12 mouse cellular contexts compared by ENCODE assay signal in genomic region chr11:86963027-86963426, GRCm38 (mm10). TPM values are rescaled to one million over a fixed set of nuclear protein-coding genes. Genes with fewer than 3 reads are reported as not detected.
A peak's percentile ranks its signal among the peaks of the same experiment; 100 is the strongest.
DNase-seq lines count a peak whose midpoint lies in the region; ATAC-seq and TF ChIP-seq lines count a peak whose summit lies in the region.
"Had no signal": no experiment of that assay in that cellular context is flagged by ENCODE, and none has a peak within 500 bp of the region (broad histone marks: within the 10 kb centered on the region; RNA-seq: fewer than 3 reads in every experiment).

No protein-coding gene starts in this region.

- H3K9me3 ChIP-seq in hindbrain, embryonic 10.5 days, result no peaks in the 10 kb centered on the region
- no peaks in the 10 kb centered on the region for H3K9me3 ChIP-seq in hindbrain, embryonic 12.5 days (replicated peaks)
- H3K9me3 ChIP-seq in lung, postnatal 0 days (ENCODE audit: low read length), result no peaks in the 10 kb centered on the region
- no peaks in the 10 kb centered on the region for H3K9me3 ChIP-seq in stomach, postnatal 0 days (ENCODE audit: control insufficient read depth, low read length)
- H3K9me3 ChIP-seq: embryonic facial prominence, embryonic 15.5 days had no signal

- intact Hi-C loops in heart, postnatal 14 days (cut with DNase I), result no loop called here

- no peak for ATAC-seq in hindbrain, embryonic 12.5 days (ENCODE audit: low FRiP score)
- no peak for ATAC-seq in lung, postnatal 0 days
- no peak for ATAC-seq in stomach, postnatal 0 days (ENCODE audit: low FRiP score, low TSS enrichment)

- no peak overlapping the region for H3K4me2 ChIP-seq in hindbrain, embryonic 12.5 days (replicated peaks)
- no peak overlapping the region for H3K4me2 ChIP-seq in lung, postnatal 0 days (replicated peaks; ENCODE audit: low read depth, low read length)
- no peak overlapping the region for H3K4me2 ChIP-seq in stomach, postnatal 0 days (replicated peaks; ENCODE audit: low read depth)
- H3K4me2 ChIP-seq: embryonic facial prominence, embryonic 15.5 days had no signal

- no peak overlapping the region for H3K9ac ChIP-seq in hindbrain, embryonic 12.5 days
- H3K9ac ChIP-seq in lung, postnatal 0 days (replicated peaks; ENCODE audit: low read depth), result no peak overlapping the region
- H3K9ac ChIP-seq in stomach, postnatal 0 days (ENCODE audit: low read length), result no peak overlapping the region
- H3K9ac ChIP-seq: embryonic facial prominence, embryonic 15.5 days; liver, embryonic 14.5 days had no signal

- H3K27me3 ChIP-seq in hindbrain, embryonic 10.5 days (ENCODE audit: insufficient read depth, poor library complexity, severe bottlenecking), result no peaks in the 10 kb centered on the region
- no peaks in the 10 kb centered on the region for H3K27me3 ChIP-seq in hindbrain, embryonic 12.5 days
- no peaks in the 10 kb centered on the region for H3K27me3 ChIP-seq in lung, postnatal 0 days (replicated peaks; ENCODE audit: insufficient read depth, low read length)
- H3K27me3 ChIP-seq in stomach, postnatal 0 days (ENCODE audit: control insufficient read depth, insufficient read depth, low read length), result no peaks in the 10 kb centered on the region
- H3K27me3 ChIP-seq: embryonic facial prominence, embryonic 15.5 days had no signal

- 32% methylated on average over 1 of the region's 1 CpGs for WGBS in hindbrain, embryonic 10.5 days
- WGBS in hindbrain, embryonic 12.5 days, result 32% methylated on average over 1 of the region's 1 CpGs
- WGBS in lung, postnatal 0 days, result 50% methylated on average over 1 of the region's 1 CpGs
- 56% methylated on average over 1 of the region's 1 CpGs for WGBS in stomach, postnatal 0 days

- no peak overlapping the region for H3K4me3 ChIP-seq in hindbrain, embryonic 10.5 days
- no peak overlapping the region for H3K4me3 ChIP-seq in hindbrain, embryonic 12.5 days
- H3K4me3 ChIP-seq in lung, postnatal 0 days (ENCODE audit: low read depth, low read length), result no peak overlapping the region
- no peak overlapping the region for H3K4me3 ChIP-seq in stomach, postnatal 0 days (ENCODE audit: low read depth, low read length)
- H3K4me3 ChIP-seq: embryonic facial prominence, embryonic 15.5 days had no signal

- no peak for TF ChIP-seq EP300 in lung, postnatal 0 days (IDR thresholded peaks at IDR 0.05)
- TF ChIP-seq EP300 in stomach, postnatal 0 days (optimal IDR thresholded peaks at IDR 0.05), result no peak

- TF ChIP-seq CTCF in lung, postnatal 0 days (IDR thresholded peaks at IDR 0.05), result no peak
- TF ChIP-seq CTCF in stomach, postnatal 0 days (IDR thresholded peaks at IDR 0.05; ENCODE audit: low read depth), result no peak

- DNase-seq in hindbrain, embryonic 10.5 days (ENCODE audit: low spot score), result no peak
- no peak for DNase-seq in lung, postnatal 0 days (ENCODE audit: low spot score)
- no peak for DNase-seq in lung, postnatal 4 days
- DNase-seq in heart, postnatal 14 days, result peak; percentile 51 to 60
- DNase-seq in stomach, postnatal 0 days (ENCODE audit: low spot score), result no peak
- DNase-seq in layer of hippocampus, postnatal 25 days (ENCODE audit: extremely low spot score in 1 of 2, low spot score in 1 of 2), result no peak
- DNase-seq in urinary bladder, postnatal 10 days (ENCODE audit: low spot score), result no peak
- DNase-seq: adrenal gland, postnatal 25 days; cerebellum, adult 8-10 months had no signal

- peak overlapping the region; percentile 72 for H3K27ac ChIP-seq in hindbrain, embryonic 10.5 days
- H3K27ac ChIP-seq in hindbrain, embryonic 12.5 days, result no peak overlapping the region
- peak overlapping the region; percentile 82 for H3K27ac ChIP-seq in lung, postnatal 0 days (ENCODE audit: low read length)
- 0 out of 2 replicates have a peak overlapping the region, but pooled peaks have one; percentile 45 for H3K27ac ChIP-seq in stomach, postnatal 0 days (replicated peaks)
- H3K27ac ChIP-seq: liver, embryonic 14.5 days had no signal

- no peaks in the 10 kb centered on the region; the same call in 1 of the 2 replicates for H3K36me3 ChIP-seq in hindbrain, embryonic 10.5 days
- no peaks in the 10 kb centered on the region for H3K36me3 ChIP-seq in hindbrain, embryonic 12.5 days
- no peaks in the 10 kb centered on the region for H3K36me3 ChIP-seq in lung, postnatal 0 days (ENCODE audit: insufficient read depth, low read length)
- H3K36me3 ChIP-seq in stomach, postnatal 0 days (ENCODE audit: control insufficient read depth, insufficient read depth, low read length), result no peaks in the 10 kb centered on the region
- H3K36me3 ChIP-seq: embryonic facial prominence, embryonic 15.5 days had no signal

- peaks cover 66% of the 10 kb centered on the region for H3K4me1 ChIP-seq in hindbrain, embryonic 10.5 days (replicated peaks)
- peaks cover 19% of the 10 kb centered on the region for H3K4me1 ChIP-seq in hindbrain, embryonic 12.5 days
- peaks cover 54% of the 10 kb centered on the region for H3K4me1 ChIP-seq in lung, postnatal 0 days (ENCODE audit: insufficient read depth, low read depth, low read length)
- peaks cover 21% of the 10 kb centered on the region for H3K4me1 ChIP-seq in stomach, postnatal 0 days (replicated peaks; ENCODE audit: control insufficient read depth, insufficient read depth)

RNA-seq across cellular contexts. Expression of gene Ypel2, which starts 30.5 kb away (rescaled TPM):
- polyA plus RNA-seq in hindbrain, embryonic 10.5 days (2016; fragmentation: Nextera tagmentation; extraction: Ambion mirVana), result 4.2 and 4.3 TPM in 2 replicates
- polyA plus RNA-seq in hindbrain, embryonic 12.5 days (2016; fragmentation: Nextera tagmentation; extraction: Ambion mirVana), result 9.6 TPM in 2 replicates
- polyA plus RNA-seq in lung, postnatal 0 days (2015; fragmentation: Nextera tagmentation; extraction: Ambion mirVana), result 8.5 and 9.5 TPM in 2 replicates
- total RNA-seq in heart, postnatal 14 days (2021), result 10 to 100 TPM; 24.7 to 24.8 TPM
- polyA plus RNA-seq in stomach, postnatal 0 days (2015; fragmentation: Nextera tagmentation; extraction: Ambion mirVana), result 3.9 and 4.0 TPM in 2 replicates
- 10 to 100 TPM; 23.5 to 28.0 TPM for total RNA-seq in layer of hippocampus, postnatal 25 days (2021)

Comparison
In these comparisons a context has a peak if more than half of its experiments do, and no peak if none do; other contexts are left out.
1. DNase-seq: peak in heart, postnatal 14 days (2 of 2); none in hindbrain, embryonic 10.5 days (single experiment), lung, postnatal 0 days (single experiment), lung, postnatal 4 days (0 of 2), stomach, postnatal 0 days (single experiment), layer of hippocampus, postnatal 25 days (0 of 2) and urinary bladder, postnatal 10 days (single experiment).